Mouse (Mus musculus) erythroblast, embryonic 14.5 days (primary cell): Measurements from ENCODE around the gene Rnf167. TPM values are rescaled to one million over a fixed set of nuclear protein-coding genes. Genes with fewer than 3 reads are reported as not detected.

ENCODE experiments used
- H3K27me3 ChIP-seq: 2 replicates; pipeline ENCODE4 v1.6.1; 2012; ENCODE audit warnings: inconsistent platforms; ENCODE audit not compliant: control insufficient read depth
- H3K36me3 ChIP-seq: 2 replicates; pipeline ENCODE4 v1.6.1; 2012; ENCODE audit warnings: mild to moderate bottlenecking, inconsistent platforms; ENCODE audit not compliant: control insufficient read depth
- H3K4me1 ChIP-seq: 2 replicates; pipeline ENCODE4 v1.6.1; 2012; ENCODE audit warnings: inconsistent platforms; ENCODE audit not compliant: control insufficient read depth
- H3K4me3 ChIP-seq: replicated peaks from 2 replicates; pipeline ENCODE3; 2012; ENCODE audit warnings: moderate library complexity, mild to moderate bottlenecking, inconsistent platforms
- H3K9me3 ChIP-seq: 2 replicates; pipeline ENCODE4 v1.6.1; 2012; ENCODE audit warnings: low read length, inconsistent platforms, mixed read lengths; ENCODE audit not compliant: control insufficient read depth
- GATA1 ChIP-seq: IDR thresholded peaks from 2 replicates; pipeline ENCODE4 v1.6.1; 2012; ENCODE audit warnings: low read length, inconsistent platforms, mixed read lengths
- TAL1 ChIP-seq: IDR thresholded peaks from 3 replicates; pipeline ENCODE4 v1.6.1; 2012; ENCODE audit warnings: low read length, inconsistent platforms, mixed read lengths
- polyA plus RNA-seq: library from polyadenylated mRNA; stranded (reverse); fragments of >175 nt; gene quantifications from 2 replicates; pipeline ENCODE4 v1.2.3, GENCODE M21; 2012

Gene Rnf167
- polyA plus RNA-seq, 1 experiment, result 24.0 TPM

- H3K36me3 ChIP-seq, result peaks cover 41% of the 10 kb centered on the region
- H3K4me3 ChIP-seq, result peak overlapping the region; percentile 90
- H3K27me3 ChIP-seq, result no peaks in the 10 kb centered on the region
- peaks cover 55% of the 10 kb centered on the region for H3K4me1 ChIP-seq
- no peaks in the 10 kb centered on the region for H3K9me3 ChIP-seq
- no peak for TF ChIP-seq GATA1
- TF ChIP-seq TAL1, result no peak
Measured at GRCm38 (mm10) chr11:70668335-70668770, 21.3 kb downstream of the Rnf167 start.

DNA sequence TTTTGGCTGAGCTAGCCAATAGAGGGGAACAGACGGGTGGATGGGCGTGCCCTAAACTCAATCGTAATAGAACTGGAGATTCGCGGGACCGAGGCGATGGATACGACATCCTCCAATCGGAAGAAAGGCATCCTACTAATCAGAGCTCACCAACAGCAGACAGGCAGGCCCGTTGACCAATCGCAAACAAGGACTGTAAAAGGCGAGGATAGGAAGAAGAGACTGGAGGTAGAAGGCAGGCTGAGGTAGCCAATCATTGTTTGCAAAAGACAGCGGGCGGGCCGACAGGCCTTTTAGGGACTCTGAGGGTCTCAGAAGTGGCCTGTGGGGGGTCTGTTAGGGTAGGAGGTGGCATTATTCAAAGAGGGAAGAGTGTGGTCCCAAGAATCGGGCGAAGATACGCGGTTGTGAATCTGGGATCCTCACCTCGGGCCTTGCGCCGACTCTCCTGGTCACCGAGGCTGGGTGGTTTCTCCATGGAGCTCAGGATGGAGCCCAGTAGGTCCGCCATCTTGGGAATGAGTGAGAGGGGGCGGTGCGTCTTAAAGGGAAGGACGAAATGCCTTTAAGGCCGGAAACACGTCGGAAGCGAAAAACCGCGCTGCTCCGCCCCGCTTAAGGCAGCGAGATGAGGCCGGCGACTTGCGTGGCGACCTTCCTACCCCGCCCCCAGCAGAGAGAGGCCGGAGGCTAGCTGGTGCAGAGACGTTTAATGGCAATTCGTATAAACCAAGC is 21.9 kb downstream of the Rnf167 start, which contains the start of gene Spag7:
Gene Spag7, minus strand, starts transcription at position 646 of the 735 bp plus-strand sequence.
- Histone ChIP-seq H3K27me3 (no peaks in the 10 kb centered on the region), H3K4me3 (peak within 1 kb of the TSS; percentile 90), H3K36me3 (peaks cover 38% of the 10 kb centered on the region), H3K9me3 (no peaks in the 10 kb centered on the region), H3K4me1 (peaks cover 55% of the 10 kb centered on the region)
- TF ChIP-seq GATA1, result no peak
- no peak for TF ChIP-seq TAL1

DNA sequence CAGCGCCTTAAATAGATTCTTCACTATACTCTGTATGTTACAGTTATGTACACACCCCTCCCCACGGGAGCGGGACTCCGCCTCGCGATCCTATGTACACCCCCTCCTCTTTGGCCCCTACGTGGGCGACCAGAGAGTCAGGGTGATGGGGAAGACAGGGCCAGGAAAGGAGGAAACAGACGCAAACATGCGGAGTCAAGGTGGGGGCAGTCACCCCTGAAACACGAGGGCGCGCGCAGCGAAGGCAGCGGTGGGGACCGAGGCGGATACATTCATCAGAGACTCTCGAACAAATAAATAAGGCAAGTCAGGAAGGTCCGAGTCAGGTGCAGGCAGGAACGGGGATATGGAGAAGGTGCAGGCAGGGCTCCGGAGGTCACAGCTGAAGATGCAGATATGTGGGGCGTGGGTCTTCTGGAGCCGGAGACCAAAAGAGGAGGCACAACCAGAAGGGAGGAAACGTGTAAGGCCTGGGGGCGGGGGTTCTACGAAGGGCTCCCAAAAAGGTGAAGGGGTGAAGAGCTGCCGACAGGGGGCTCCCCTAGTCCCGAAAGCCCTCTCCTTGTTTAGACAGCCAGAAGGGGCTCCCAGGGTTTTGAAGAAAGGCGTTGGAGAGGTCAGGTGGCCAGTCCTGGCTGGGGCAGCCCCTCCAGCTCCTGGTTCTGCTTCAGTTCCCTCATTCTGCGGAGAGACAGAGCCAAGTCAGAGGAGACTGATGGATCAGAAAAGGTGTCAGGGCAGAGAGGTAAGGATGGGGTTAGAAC is 22.7 kb downstream of the Rnf167 start:
- H3K27me3 ChIP-seq, result no peaks in the 10 kb centered on the region
- peaks cover 34% of the 10 kb centered on the region for H3K36me3 ChIP-seq
- H3K4me3 ChIP-seq, result peak overlapping the region; percentile 90
- H3K9me3 ChIP-seq, result no peaks in the 10 kb centered on the region
- TF ChIP-seq GATA1 (no peak), TAL1 (no peak)
- peaks cover 55% of the 10 kb centered on the region for H3K4me1 ChIP-seq

DNA sequence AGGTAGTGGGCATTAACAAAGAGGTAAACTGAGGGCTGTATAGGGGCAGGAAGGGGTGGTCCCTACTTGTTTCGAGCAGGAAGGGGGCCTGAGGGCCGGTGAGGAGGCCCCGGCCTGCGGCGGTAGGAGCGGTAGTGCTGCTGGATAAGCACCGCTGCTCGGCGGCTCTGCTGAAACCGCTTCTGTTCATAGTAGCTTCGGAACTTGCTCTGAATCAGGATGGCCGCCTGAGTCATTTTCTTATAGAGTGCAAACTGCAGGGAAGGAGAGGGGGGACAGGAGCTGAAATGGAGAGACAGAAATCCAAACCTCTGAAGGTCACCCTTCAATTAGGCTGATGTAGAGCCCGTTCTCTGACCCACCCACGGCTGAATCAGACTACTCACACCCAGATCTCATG is 23.4 kb downstream of the Rnf167 start:
- H3K9me3 ChIP-seq, result no peaks in the 10 kb centered on the region
- H3K27me3 ChIP-seq, result no peaks in the 10 kb centered on the region
- TF ChIP-seq TAL1, result no peak
- TF ChIP-seq GATA1, result no peak
- peaks cover 55% of the 10 kb centered on the region for H3K4me1 ChIP-seq
- H3K4me3 ChIP-seq, result peak overlapping the region; percentile 90
- H3K36me3 ChIP-seq, result peaks cover 32% of the 10 kb centered on the region

DNA sequence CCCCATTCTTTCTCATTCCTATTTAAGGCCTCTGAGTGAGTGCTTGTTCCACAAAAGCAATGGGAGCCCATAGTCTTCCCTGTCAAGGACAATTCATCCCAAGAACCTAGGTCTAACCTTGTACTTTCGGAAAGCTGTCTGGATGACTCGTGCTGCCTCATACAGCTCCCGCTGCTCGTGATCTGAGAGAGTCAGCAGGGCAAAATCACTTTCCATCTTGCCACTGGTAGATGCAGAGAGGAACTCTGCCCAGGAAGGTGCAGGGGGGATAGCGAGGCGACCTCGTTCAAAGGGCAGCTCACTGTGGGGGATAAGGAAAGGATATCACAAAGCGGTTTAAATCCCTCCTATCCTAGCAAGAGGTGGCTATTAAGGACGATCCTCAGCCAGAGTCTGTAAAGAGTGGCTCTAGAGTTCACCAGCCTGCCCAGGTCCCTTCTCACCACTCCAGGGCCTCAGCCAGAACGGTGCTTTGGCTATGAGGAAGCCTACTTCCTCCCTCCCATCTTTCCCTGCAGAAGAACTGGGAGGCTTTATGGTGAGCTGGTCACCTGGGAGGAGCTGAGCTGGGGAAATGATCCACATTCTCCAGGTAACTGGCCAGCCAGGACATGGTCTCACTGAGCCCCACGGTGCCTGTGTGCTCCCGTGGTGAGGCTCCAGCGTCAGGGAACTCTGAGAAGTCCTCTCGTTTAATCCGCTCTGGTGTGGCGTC is 24.5 kb downstream of the Rnf167 start:
- no peak overlapping the region for H3K4me3 ChIP-seq
- TF ChIP-seq GATA1, result no peak
- no peak for TF ChIP-seq TAL1
- peaks cover 31% of the 10 kb centered on the region for H3K36me3 ChIP-seq

GRCm38 (mm10) chr11:70674014-70674413 is 27.0 kb downstream of the Rnf167 start:
- Histone ChIP-seq H3K27me3 (no peaks in the 10 kb centered on the region), H3K9me3 (no peaks in the 10 kb centered on the region), H3K4me1 (peaks cover 37% of the 10 kb centered on the region), H3K4me3 (no peak overlapping the region), H3K36me3 (peaks cover 22% of the 10 kb centered on the region; the same call in 1 of the 2 replicates)
- TF ChIP-seq GATA1 (no peak), TAL1 (no peak)

More for the DNA sequence above, 24.5 kb downstream of the Rnf167 start:
- no peaks in the 10 kb centered on the region for H3K27me3 ChIP-seq
- H3K4me1 ChIP-seq, result peaks cover 49% of the 10 kb centered on the region
- no peaks in the 10 kb centered on the region for H3K9me3 ChIP-seq

DNA sequence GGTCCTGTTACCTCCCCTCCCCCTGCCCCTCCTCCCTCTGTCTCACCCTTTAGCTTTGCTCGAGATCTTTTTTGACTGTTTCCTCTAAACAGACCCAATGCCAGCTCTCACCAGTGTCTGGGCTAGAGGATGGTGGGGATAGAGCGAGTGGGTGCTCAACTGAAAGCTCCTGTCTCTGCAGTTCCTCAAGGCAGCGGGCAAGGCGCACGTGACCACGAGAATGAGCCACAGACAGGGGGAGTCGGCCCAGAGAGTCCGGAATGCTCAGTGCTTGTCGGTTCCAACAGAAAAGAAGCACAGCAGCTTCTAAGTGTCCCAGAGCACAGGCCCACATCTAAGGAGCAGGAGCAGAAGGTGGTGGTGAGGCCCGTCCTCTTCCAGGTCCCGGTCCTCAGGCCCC is 27.5 kb downstream of the Rnf167 start:
- no peak for TF ChIP-seq GATA1
- TF ChIP-seq TAL1, result no peak
- peaks cover 24% of the 10 kb centered on the region; the same call in 1 of the 2 replicates for H3K36me3 ChIP-seq
- peaks cover 33% of the 10 kb centered on the region for H3K4me1 ChIP-seq
- H3K4me3 ChIP-seq, result no peak overlapping the region
- no peaks in the 10 kb centered on the region for H3K9me3 ChIP-seq
- no peaks in the 10 kb centered on the region for H3K27me3 ChIP-seq

DNA sequence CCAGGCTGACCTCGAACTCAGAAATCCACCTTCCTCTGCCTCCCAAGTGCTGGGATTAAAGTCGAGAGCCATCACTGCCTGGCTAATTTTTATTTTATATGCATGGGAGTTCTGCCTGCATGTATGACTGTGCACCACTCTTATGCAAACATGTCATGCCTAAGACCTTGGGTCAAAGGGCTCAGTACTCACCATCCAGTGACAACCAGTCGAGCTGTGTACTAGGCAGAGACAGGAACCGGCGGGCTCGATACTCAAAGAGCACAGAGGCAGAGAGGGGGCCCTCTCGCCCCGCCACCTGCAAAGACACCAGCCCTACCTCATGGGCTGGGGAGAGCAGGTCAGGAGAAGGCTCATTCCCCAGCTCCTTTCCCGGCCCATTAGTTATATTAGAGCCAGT is 31.1 kb downstream of the Rnf167 start:
- Histone ChIP-seq H3K27me3 (no peaks in the 10 kb centered on the region), H3K36me3 (peaks cover 41% of the 10 kb centered on the region), H3K4me3 (no peak overlapping the region), H3K4me1 (peaks cover 10% of the 10 kb centered on the region), H3K9me3 (no peaks in the 10 kb centered on the region)
- TF ChIP-seq TAL1 (no peak), GATA1 (no peak)
